Mouse (Mus musculus) adrenal gland, adult 8-10 months (tissue): ENCODE measurements around the gene Trank1. TPM values are rescaled to one million over a fixed set of nuclear protein-coding genes. Genes with fewer than 3 reads are reported as not detected.

Experiments used
- DNase-seq: peaks from one replicate; pipeline ENCODE4 v3.0.0; 2022
- total RNA-seq, 4 experiments: library from RNA; stranded (reverse); gene quantifications; 2 replicates each; pipeline ENCODE4 v1.2.4; 2022

Trank1 gene
- total RNA-seq, 4 experiments from 2014 or later: 44.9 to 312 (median 173) TPM

- DNase-seq: no peak
Measured at GRCm38 (mm10) chr9:111304036-111304435, 7.5 kb upstream of the Trank1 start.

GRCm38 (mm10) chr9:111306142-111306541, 5.4 kb upstream of the Trank1 start:
- DNase-seq: peak; percentile 78

- no peak for DNase-seq
Measured at GRCm38 (mm10) chr9:111311843-111312441, 403 bp downstream of the Trank1 start.

DNA sequence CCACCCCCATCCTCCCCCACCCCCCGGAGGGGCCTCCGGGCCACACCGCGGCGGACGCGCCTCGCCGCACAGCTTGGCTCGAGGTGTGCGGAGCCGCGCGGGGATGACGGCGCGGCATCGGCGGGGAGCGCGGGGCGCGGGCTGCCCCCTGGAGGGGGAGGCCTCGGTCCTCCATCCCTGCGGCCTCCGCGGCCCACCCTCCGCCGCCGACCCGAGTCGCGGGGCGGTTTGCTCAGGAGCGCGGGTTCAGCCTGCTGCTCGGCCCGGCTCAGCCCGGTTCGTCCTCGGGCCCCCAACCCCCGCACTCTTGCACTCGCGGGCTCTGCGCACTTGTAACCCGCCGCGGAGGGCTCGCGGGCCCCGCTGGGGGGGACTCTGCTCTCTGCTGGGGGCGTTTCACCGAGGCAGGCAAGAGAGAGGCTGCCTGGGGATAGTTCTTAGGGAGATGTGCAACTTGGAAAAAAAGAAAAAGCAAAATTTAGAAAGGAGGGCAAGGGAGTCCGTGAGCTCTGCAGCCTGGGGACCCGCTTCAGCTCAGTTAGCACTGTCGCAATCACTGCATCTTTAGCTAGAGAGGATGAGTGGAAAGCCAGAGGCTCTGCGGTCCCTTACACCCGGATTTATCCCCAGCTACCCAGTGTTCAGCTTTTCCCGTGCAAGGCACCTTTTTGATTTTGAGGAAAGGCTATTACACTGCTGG, 1.1 kb downstream of the Trank1 start:
- no peak for DNase-seq

GRCm38 (mm10) chr9:111313299-111313698, 1.8 kb downstream of the Trank1 start:
- DNase-seq: no peak

- DNase-seq: no peak
Measured at GRCm38 (mm10) chr9:111313793-111314192, 2.3 kb downstream of the Trank1 start.

DNA sequence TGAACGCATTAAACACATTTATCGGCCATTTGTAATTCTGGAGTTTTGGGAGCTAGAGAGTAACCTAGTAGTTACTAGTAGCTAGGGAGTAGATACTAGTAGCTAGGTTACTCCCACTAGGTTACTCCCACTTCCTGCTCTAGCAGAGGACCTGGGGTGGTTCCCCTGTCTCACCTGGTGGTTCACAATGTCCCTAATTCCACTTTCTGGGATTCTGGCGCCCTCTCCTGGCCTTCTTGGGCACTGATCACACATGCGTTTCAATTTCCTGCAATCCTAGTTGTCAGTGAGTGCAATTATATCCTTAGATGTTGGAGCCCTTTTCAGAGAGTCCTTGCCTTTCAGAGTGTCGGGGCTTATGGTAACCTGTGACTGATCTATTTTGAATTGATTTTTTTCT, 2.7 kb downstream of the Trank1 start:
- DNase-seq: peak; percentile 65

DNA sequence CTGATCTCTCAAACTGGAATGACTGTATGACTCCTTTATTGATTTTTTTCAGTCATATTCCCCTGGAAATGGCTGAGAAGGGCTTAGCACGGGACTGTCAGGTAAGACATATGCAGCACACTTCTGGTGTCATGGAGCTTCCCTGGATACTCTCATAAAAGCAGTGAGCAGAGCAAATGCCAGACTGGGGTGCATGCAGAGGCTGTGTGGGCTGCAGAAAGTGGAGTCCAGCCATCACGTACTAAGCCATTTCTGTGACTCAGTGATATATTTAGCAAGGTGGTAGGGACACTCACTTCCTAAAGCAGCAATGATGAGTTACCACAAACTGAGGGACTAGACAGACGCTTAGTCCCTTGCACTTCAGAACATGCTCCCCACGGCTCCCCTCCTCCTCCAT, 9.4 kb downstream of the Trank1 start:
- no peak for DNase-seq

- peak; percentile 39 for DNase-seq
Measured at GRCm38 (mm10) chr9:111324881-111325280, 13.3 kb downstream of the Trank1 start.

DNA sequence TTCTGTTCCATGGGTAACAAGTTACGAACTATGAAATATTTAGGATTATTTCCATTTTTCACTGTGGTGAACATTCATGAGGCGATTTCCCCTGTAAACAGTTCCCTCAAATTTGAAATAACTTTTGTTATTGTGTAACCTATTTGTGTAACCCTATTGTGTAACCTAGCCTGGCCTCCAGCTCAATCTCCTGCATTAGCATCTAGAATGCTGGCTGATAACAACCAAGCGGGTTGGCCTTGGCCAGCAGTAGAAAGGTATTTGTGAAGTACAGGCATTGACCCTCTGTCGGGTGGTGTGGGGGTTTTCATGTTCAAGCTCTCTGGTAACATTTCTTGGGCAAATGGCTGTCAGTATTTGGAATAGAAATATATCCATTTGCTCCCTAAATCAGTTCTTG, 18.3 kb downstream of the Trank1 start:
- DNase-seq: peak; percentile 54

- DNase-seq: no peak
Measured at GRCm38 (mm10) chr9:111333790-111334189, 22.3 kb downstream of the Trank1 start.

DNA sequence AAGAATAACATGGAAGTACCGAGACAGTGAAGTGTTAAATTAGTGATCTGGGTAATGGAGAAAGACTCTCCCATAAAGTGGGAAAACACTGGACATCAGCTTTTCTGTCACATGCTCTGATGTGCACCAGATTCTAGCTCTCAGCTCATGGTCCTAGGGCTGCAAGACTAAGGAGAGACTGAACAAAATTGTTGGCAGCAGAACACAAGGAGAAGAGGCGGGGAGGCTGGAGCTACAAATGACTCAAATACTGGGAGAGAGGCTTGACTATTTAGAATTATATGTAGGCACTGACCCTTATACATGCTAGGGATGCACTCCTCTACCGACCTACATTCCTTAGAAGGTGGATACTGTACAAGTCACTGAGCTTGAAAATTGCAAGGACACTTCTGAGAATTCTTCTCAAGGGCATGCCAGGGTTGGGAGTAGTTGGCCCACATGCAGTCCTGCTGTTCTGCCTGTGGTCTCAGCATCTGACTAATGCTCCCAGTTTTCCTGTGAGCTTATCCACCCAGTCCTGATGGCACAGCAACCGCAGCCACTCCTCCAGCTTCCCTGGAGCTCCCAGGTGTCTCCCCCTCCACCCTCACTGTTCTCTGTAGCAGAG, 23.1 kb downstream of the Trank1 start:
- DNase-seq: no peak

GRCm38 (mm10) chr9:111351233-111351632, 39.7 kb downstream of the Trank1 start:
- no peak for DNase-seq

DNA sequence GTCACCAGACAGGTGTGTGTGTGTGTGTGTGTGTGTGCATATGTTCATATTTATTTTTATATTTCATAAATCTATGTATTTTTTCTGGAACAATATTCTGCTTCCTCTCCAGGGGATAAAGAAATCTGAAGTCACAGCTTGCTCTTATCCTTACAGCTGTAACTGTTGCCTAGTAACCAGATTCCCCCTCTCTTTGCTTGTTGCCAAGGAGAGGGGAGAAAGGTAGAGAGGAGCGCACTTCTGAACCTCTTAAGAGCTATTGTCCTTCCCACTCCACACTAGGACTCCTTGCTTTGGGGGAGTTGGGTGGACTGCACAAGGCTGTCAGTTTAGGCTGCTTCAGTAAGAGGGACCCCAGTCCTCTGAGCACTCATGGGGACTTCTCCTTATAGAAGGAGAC, 40.1 kb downstream of the Trank1 start:
- no peak for DNase-seq

DNA sequence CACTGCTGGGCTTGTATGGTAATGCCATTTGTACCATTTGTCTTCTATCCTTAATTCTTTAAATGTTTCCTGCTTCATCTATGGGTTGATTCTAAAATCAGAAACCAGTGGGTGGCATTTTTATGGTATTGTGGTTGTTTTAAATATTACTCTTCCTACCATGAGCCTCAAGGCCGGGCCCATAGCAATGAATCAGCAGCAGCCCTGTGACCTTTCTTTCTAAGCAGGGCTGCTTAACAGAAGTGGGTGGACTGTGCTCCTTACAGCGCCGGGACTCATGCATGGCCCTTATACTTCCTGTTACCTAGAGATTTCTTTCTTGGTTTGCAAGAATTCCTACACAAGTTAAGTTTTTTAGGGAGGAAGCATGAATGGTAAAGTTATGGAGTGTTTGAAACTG, 41.1 kb downstream of the Trank1 start:
- DNase-seq: peak; percentile 50

DNA sequence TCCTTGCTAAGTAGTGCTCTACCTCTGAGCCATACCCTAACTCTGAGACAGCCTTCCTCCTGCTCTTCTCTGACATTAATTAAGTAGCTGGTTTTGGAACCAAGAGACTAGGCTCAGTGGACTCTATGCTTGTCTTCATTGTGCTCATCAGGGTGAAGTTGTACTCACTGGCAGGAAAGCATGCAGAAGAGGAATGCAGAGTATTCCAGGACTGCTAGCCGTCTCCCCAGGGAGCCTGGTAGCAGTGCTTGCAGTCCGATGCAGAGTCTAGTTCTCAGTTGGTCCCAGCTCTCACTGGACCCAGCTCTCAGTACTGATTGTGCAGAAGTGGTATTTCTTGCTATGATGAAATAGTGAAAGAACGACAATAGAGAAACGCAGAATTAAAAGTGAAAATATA, 43.5 kb downstream of the Trank1 start:
- no peak for DNase-seq

- DNase-seq: no peak
Measured at GRCm38 (mm10) chr9:111356386-111356785, 44.8 kb downstream of the Trank1 start.

DNA sequence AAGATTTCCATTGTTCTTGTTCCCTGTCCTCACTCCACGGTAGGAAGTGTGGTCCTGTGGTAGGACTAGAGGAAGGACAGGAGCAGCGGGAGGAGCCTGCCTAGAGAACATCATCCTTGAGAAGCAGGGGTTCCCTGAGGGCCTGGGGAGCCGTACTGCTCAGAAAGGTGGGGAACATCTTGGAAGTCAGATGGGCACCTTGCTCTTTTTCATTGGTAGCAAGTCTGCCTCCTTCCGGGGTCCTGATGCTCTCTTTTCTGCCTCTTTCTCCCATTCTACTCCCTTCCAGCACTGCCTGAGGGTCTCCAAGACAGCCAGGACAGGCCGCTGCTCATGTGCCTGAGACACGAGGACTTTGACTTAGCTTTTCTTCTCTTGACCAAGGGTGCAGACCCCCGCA, 52.1 kb downstream of the Trank1 start:
- DNase-seq: no peak

- no peak for DNase-seq
Measured at GRCm38 (mm10) chr9:111367713-111368112, 56.2 kb downstream of the Trank1 start.

GRCm38 (mm10) chr9:111372079-111372478, 60.5 kb downstream of the Trank1 start:
- DNase-seq: no peak

DNA sequence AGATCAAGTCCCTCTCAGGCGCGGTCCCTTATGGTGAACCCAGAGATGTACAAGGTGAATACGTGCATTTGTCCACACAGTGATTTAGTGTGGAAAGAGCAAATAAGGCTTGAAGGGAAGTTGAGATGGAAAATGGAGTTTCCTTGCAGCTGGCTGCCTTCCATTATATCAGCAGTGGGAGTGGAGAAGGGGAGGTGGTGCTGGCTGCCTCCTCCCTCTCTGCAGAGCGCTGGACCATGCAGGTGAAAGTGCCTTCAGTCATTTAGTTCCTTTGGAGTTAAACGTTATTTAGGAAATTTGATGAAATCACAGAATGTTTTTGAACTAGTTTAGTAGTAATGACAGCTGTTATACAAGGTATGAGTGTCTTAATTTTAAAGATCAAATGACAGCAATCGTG, 66.3 kb downstream of the Trank1 start:
- no peak for DNase-seq

GRCm38 (mm10) chr9:111381056-111382025, 69.8 kb downstream of the Trank1 start:
- DNase-seq: no peak

DNA sequence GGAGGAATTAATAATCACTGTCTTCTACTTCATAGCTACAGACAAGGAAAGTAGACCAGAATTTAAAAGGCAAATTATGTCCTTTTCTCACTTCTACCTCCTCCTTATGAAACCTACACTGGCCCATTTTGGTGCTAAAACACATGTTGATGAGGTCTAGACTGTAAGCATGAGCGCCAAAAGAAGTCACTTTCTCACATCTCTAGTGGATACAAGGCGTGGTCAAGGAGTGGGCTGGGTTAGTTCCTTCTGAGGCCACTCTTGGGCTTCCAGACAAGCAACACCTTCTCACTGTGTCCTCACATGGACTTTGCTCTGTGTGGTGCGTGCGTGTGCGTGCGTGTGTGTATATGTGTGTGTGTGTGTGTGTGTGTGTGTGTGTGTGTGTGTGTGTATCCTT, 70.9 kb downstream of the Trank1 start:
- DNase-seq: no peak
